Mouse (Mus musculus) layer of hippocampus, postnatal 10 days (tissue): ENCODE measurements at regions not wholly inside any gene's neighbourhood (a gene's known extent, or its start where the extent isn't known, plus 50 kb on each side); places are given as distances from the start of the nearest gene placed in this dataset.

ENCODE experiments used
- DNase-seq, 2 experiments: peaks; one replicate each; pipeline ENCODE4 v3.0.0; 2021; ENCODE audit warnings: low spot score in 2 of 2

DNA sequence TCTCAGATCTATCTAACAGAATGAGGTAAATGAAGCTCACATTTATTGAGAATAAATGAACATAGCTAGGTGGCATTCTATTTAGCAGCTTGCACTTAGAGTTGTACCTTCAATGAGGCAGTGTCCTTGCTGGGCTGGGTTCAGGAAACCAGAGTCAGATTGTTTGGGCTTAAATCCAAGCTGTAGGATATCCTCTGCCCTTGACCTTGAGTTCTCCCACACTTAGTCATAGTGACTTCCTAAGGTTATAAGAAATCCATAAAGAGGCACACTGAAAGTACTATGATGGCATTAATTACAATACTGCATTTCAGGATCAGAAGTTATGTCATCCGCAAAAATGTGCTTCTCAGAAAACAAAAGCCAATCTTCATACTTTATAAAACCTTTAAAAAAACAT lies 286.3 kb downstream of the Gsdmc2 start:
- DNase-seq: no peak

DNA sequence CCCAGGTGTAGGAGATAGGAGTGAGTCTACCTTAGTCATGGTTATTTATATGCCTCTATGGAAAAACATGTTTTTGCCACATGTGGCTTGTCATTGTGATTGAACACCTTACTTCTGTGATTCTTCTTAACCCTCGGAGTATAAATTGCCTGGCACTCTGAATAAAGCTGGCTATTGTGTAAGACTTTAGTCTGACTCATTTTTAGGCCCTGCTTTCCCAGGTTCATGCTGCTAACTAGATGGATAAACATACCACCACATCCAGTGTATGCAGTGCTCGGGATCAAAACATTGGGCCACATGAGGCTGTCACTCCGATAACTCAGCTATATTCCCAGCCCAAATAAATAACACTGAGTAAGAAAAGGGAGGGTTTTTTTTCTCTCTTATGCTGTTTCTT lies 287.2 kb downstream of the Gsdmc2 start:
- no peak for DNase-seq

DNA sequence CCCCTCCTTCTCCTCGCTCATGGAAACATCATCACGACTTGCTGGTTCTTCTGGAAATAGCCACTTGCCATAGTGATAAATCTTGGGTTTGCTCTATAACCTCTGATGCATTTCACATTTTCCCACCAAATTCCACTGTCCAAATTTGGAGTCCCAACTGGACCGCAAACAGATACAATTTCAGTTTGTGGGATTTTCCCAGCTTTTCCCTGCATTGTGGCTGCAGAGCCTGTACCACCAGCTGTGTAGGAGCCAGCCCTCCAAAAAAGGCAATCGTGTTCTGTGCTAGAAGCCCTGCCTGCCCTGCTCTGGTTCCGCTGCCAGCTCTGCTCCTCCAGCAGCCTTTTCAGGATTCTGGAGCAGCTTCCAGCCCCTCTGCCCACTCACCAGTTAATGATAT lies 291.4 kb downstream of the Gsdmc2 start:
- DNase-seq: no peak

GRCm38 (mm10) chr15:63532337-63533055 lies 312.5 kb downstream of the Gsdmc2 start:
- peak; percentile 63 to 69 for DNase-seq

- no peak for DNase-seq
Measured at GRCm38 (mm10) chr15:63527318-63527717, 317.7 kb downstream of the Gsdmc2 start.

DNA sequence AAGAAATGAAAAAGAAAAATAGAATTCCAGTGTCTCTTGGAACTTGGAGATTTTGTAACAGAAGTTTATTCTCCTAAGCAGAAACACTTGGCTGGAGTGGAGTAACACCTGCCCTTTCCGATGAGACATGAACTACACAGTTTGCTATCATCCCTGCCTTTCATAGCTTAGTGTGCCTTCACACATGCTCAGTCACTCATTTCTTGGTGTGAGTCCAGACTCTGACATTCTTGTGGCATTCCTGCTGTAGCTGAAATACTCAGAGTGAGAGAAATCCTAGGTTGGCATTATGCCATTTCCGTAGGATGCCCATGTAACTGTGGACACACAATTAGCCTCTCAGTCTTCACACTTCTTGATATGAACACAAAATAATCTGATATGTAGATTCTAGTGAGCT lies 318.2 kb downstream of the Gsdmc2 start:
- no peak for DNase-seq

GRCm38 (mm10) chr15:63517301-63517700 lies 327.7 kb downstream of the Gsdmc2 start:
- DNase-seq: no peak

DNA sequence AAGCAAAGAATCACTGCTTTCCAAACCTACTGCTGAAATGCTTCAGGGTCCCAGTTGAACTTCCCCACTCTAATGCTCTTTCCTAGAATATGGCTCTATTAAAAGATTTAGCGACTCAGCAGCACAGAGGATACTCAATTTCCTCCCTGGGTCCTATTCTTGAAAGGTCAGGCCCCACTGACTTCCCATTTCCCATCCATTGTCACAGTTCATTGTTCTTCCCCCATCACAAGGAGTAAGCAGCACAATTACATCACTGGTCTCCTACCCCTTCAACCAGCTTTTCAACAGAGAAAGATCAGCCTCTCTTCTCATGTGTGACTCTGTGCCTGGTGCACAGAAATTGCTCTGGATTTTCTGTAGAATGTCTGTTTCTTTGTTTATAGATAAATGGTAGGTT lies 344.5 kb downstream of the Gsdmc2 start:
- no peak for DNase-seq

DNA sequence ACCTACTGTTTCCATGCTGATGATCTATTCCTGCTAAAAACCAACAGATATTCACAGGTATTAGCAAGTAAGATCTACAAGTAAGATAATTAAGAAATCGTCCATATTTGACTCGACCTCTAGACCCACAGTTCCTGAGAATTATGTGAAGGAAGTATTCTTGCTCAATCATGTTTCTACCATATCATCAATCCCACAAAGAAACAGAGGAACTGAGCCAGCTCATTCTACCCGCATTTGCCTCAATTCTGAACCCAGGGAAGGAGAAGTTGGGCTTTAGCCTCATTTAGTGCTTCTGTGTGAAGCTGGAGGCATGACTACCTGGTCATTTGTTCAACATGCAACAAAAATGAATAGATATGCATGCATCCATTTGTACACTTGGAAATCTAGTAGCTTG lies 346.5 kb downstream of the Gsdmc2 start:
- DNase-seq: no peak

GRCm38 (mm10) chr15:63497207-63497606 lies 347.8 kb downstream of the Gsdmc2 start:
- DNase-seq: no peak

GRCm38 (mm10) chr15:63484910-63485309 lies 360.1 kb downstream of the Gsdmc2 start:
- no peak for DNase-seq

GRCm38 (mm10) chr15:63484217-63484887 lies 360.6 kb downstream of the Gsdmc2 start:
- no peak for DNase-seq

DNA sequence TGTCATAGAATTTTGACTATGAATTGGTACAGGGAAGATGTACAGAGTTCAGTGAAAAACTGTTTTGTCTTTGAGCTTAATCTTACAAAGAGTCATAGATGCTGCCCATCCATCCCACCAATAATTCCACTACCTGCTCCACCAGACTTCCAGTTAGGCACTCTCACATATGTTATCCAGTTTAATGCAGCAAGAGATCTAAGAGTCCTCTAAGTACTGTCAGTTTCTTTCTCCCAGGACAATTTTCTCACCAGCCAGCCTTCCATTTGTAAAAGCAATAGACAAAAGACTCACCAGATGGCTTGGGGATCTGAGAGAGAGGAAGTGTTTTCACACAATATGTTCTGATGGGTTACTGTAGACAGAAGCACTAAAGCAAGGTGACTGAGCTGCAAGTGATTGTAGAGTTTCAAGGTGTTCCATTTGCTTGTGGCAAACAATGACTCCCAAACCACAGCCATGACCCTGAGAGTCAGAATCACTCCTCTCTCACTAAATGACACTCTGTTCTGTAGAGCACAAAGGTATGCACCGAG lies 365.6 kb downstream of the Gsdmc2 start:
- no peak for DNase-seq

- DNase-seq: no peak
Measured at GRCm38 (mm10) chr15:63466916-63467315, 378.1 kb downstream of the Gsdmc2 start.

GRCm38 (mm10) chr15:63452529-63452928 lies 392.4 kb downstream of the Gsdmc2 start:
- no peak for DNase-seq

- DNase-seq: no peak
Measured at GRCm38 (mm10) chr15:63446288-63446687, 398.7 kb downstream of the Gsdmc2 start.

DNA sequence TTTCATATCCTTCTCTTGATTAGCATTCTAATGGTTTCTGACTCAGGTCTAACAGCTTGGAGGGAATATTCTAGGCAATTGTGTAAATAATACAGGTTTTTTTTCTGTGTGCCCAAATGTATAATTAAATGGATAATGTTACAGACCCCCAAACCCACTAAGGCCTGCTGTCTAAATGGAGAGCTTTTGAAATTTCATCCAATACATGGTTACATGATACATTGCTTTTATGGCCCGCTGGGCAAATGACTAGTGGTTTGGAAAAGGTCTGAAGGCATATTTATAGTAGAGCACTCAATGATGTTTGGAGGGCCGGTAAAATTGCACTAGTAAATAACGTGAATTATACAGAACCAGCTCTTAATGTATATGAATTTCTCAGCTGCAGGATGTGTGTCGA lies 400.0 kb downstream of the Gsdmc2 start:
- no peak for DNase-seq

- no peak for DNase-seq
Measured at GRCm38 (mm10) chr15:63442146-63442780, 402.7 kb downstream of the Gsdmc2 start.

DNA sequence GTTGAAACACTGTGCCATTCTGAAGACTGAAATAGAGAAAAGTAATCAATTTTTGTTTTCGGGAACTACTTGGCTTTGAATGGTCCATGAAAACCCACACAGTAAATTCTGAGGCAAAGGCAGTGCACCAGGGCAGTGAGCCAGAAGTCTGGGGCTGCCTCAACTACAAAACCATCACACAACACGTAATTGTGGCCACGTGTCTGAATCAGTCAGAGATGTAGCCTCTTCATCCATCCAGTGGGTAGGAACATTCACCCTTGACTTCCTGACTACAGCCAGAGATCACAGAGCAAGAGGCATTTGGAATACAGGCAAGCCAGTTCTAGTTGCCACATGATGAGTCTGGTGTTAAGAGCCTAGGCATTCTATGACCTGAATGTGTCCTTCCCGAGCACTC lies 432.3 kb downstream of the Gsdmc2 start:
- no peak for DNase-seq

GRCm38 (mm10) chr15:63411771-63412118 lies 433.2 kb downstream of the Gsdmc2 start:
- no peak for DNase-seq

DNA sequence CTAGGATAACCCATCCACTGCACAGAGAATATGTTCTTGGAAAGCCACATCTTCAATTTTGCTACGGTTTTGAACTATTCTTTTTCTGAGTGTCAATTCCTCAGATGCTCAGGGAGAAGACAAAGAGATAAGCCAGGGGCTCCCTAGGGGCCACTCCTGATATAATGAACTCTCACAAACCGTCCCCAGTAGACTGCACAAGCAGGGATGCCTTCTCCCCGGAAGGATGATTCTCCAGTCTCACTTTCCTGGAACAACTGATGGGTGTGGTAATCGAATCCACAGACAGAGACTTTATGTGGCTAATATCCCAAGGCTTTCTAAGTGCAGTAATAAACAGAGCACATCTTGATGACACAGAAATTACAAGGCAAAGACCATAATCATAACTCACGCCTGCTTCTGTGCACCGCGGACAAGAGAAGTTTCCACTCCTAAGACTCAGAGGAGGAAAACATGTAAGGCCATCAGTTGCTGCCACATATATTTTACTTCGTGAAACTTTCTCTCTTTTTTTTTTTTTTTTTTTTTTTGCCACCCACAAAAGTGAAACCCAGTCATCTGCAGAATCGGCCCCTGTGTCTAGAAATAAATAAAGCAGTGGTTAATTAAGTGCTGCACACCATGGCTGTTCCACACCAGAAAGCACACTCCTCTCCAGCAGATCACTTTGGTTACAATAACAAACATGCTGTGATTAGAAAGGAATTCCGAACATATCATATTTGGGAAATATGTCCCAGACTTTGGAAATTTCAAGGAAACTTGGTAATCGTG lies 433.8 kb downstream of the Gsdmc2 start:
- DNase-seq: no peak

GRCm38 (mm10) chr15:63400445-63400844 lies 444.5 kb downstream of the Gsdmc2 start:
- DNase-seq: no peak
